Mouse (Mus musculus): Measurements from ENCODE around the gene Map4k2.

DNA sequence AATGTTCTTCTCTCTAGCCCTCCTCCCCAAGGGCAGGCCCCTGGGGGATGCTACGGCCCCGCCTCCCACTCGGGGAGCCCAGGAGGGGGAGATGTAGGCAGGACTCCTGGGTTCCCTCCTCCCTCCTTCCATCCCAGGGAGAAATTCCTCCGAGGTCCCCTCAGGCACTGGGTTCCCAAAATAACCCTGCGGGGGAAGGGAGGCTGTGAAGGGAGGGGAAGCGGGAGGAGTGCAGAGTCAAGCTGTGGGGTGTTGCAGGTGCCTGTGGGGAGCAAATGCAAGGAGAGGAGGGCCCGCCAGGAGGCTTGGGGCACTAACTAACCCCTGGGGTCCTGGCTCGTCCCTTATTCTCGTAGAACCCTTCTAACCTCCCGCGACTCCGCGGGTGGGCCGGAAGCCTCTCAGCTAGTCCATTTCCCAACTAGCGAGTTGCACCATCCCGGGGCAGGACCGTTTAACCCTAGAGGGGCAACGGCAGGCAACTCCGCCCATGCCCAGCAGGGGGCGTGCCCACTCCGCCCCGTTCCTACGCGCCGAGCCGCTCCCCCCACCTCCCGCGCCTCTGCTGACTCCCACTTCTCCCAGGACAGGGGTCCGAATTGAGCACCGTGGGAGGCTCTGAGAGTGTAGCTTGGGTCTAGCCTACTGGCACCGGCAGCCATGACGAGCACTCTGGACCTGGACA is 60.3 kb downstream of the Map4k2 start:
- TF ChIP-seq CTCF (IDR thresholded peaks at IDR 0.05; ENCODE audit: borderline replicate concordance, control insufficient read depth, extremely low read depth, insufficient read depth, low read length, poor library complexity): peak; percentile 98
- TF ChIP-seq POLR2A (IDR thresholded peaks at IDR 0.05; ENCODE audit: control insufficient read depth, extremely low read depth, insufficient read depth, low read length, poor library complexity): no peak

Data from thymus, adult 2 months (tissue).